Mouse (Mus musculus): ENCODE data around the gene Rock2. TPM values are rescaled to one million over a fixed set of nuclear protein-coding genes. Genes with fewer than 3 reads are reported as not detected.
"Not testable (repeated sequence)": the region's sequence is repeated elsewhere in the genome, so short reads cannot be mapped to it uniquely, and the experiment has no call there.

The Rock2 gene
- total and polyA plus RNA-seq, 2 experiments from 2014 or later: 10.5 to 43.1 TPM

- Histone ChIP-seq H3K9me3 (ENCODE audit: low read length) (no peaks in the 10 kb centered on the region), H3K4me3 (ENCODE audit: low read depth, low read length) (peak within 1 kb of the TSS; percentile 33), H3K4me2 (ENCODE audit: low read depth) (peak within 1 kb of the TSS; percentile 53), H3K36me3 (ENCODE audit: insufficient read depth) (no peaks in the 10 kb centered on the region), H3K9ac (peak within 1 kb of the TSS; percentile 41; the same call in 1 of the 2 replicates), H3K4me1 (ENCODE audit: insufficient read depth) (no peaks in the 10 kb centered on the region), H3K27me3 (ENCODE audit: insufficient read depth, low read length) (no peaks in the 10 kb centered on the region), H3K27ac (ENCODE audit: low read depth, low read length) (no peak within 1 kb of the TSS; the same call in 1 of the 2 replicates)
- DNase-seq: peak; percentile 72
- peak; percentile 81 for TF ChIP-seq CTCF (IDR thresholded peaks at IDR 0.05; ENCODE audit: low read depth)
- 8% methylated on average over 29 of the region's 29 CpGs for WGBS
- ATAC-seq: peak; percentile 75
These were observed 116.6 kb downstream of the Rock2 start, which contains the start of gene 2410004P03Rik for GRCm38 (mm10) chr12:17011100-17011870. TSS of gene 2410004P03Rik (minus strand) at chr12:17011727.

DNA sequence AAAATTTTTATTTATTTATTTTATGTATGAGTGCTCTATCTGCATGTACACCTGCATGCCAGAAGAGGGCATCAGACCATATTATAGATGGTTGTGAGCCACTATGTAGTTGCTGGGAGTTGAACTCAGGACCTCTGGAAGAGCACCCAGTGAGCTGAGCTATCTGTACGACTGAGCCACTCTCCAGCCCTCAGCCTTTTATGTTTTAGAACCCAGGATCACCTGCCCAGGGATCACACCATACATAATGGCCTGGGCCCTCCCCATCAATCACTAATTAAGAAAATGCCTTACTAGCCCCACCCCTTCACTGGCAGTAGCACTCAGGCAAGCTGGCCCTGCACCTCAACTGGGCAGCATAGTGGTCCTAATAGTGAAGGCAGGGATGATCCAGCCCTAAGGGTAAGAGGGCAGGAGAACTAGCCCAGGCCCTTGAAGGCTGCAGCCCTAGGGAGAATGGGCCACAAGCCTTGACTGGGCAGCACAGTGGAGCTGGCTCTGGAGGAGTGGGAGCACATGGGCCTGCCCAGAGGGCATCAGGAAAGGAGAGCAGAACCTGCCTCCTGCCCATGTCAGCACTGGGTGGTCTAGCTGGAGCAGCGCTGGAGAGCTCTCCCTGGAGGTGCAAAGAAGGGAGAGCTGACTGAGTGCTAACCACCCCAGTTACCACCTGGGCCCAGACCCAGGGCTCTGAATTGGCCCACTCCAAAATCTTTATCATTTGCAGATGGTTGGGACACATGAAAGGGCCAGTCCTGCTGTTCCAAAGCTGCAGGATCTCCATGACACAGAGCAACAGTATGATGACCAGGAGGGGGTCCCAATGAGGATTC lies 117.6 kb downstream of the Rock2 start:
- Histone ChIP-seq H3K36me3 (ENCODE audit: insufficient read depth) (no peaks in the 10 kb centered on the region), H3K4me2 (ENCODE audit: low read depth) (no peak overlapping the region), H3K27me3 (ENCODE audit: insufficient read depth, low read length) (no peaks in the 10 kb centered on the region), H3K9me3 (ENCODE audit: low read length) (no peaks in the 10 kb centered on the region), H3K4me1 (ENCODE audit: insufficient read depth) (no peaks in the 10 kb centered on the region), H3K27ac (ENCODE audit: low read depth, low read length) (no peak overlapping the region), H3K9ac (no peak overlapping the region), H3K4me3 (ENCODE audit: low read depth, low read length) (no peak overlapping the region)
- TF ChIP-seq CTCF (IDR thresholded peaks at IDR 0.05; ENCODE audit: low read depth): no peak
- DNase-seq: no peak
- WGBS: 72% methylated on average over 2 of the region's 2 CpGs
- ATAC-seq: no peak

DNA sequence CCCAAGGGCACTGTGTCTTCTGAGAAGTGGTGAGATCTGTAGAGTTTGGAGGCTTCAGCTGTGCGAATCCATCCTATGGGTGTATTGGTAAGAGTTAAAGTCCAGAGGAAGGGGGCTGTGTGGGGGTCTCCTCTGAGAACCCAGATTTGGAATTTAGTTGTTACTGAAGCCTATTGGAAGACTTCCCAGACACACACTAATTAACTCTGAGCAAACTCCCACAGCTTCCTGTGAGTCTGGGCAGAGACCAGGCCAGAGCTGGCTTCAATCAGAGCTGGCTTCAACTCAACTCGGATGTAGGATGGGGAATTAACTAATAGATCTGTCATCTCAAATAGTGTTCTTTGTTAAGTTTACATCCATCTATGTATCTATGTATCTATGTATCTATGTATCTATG lies 121.0 kb downstream of the Rock2 start:
- Histone ChIP-seq H3K4me2 (ENCODE audit: low read depth) (no peak overlapping the region), H3K4me3 (ENCODE audit: low read depth, low read length) (no peak overlapping the region), H3K9me3 (ENCODE audit: low read length) (no peaks in the 10 kb centered on the region), H3K9ac (no peak overlapping the region), H3K4me1 (ENCODE audit: insufficient read depth) (no peaks in the 10 kb centered on the region), H3K36me3 (ENCODE audit: insufficient read depth) (no peaks in the 10 kb centered on the region), H3K27me3 (ENCODE audit: insufficient read depth, low read length) (no peaks in the 10 kb centered on the region), H3K27ac (ENCODE audit: low read depth, low read length) (no peak overlapping the region)
- no peak for TF ChIP-seq CTCF (IDR thresholded peaks at IDR 0.05; ENCODE audit: low read depth)
- WGBS: 55% methylated on average over 2 of the region's 2 CpGs
- ATAC-seq (no peak), DNase-seq (peak; percentile 20)

- no peak overlapping the region for H3K27ac ChIP-seq (ENCODE audit: low read depth, low read length)
- no peaks in the 10 kb centered on the region for H3K36me3 ChIP-seq (ENCODE audit: insufficient read depth)
- no peak overlapping the region for H3K9ac ChIP-seq
- ATAC-seq (no peak), DNase-seq (peak; percentile 80)
- no peaks in the 10 kb centered on the region for H3K9me3 ChIP-seq (ENCODE audit: low read length)
- no peaks in the 10 kb centered on the region for H3K27me3 ChIP-seq (ENCODE audit: insufficient read depth, low read length)
- 31% methylated on average over 4 of the region's 4 CpGs for WGBS
- TF ChIP-seq CTCF (IDR thresholded peaks at IDR 0.05; ENCODE audit: low read depth): peak; percentile 73
- no peak overlapping the region for H3K4me2 ChIP-seq (ENCODE audit: low read depth)
- H3K4me1 ChIP-seq (ENCODE audit: insufficient read depth): no peaks in the 10 kb centered on the region
- H3K4me3 ChIP-seq (ENCODE audit: low read depth, low read length): no peak overlapping the region
These were observed 123.8 kb downstream of the Rock2 start for GRCm38 (mm10) chr12:17018468-17018867.

DNA sequence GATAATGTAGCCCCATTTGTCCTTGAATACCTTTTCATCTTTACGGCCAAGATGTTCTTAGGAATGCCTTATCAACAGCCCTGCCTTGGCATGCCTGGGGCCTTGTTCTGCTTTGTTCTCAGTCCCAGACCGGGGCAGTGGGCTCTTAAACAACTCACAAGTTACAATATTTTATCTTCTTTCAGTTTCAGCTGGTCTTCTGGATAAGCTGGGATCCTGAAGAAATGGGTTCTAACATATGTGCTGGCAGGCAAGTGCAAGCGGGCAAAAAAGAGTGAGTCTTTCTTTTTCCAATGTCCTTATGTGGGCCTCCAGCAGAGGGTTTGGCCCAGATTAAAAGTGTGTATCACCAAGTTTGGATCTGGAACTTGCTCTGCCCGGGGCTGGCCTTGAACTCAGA lies 126.4 kb downstream of the Rock2 start:
- not testable (repeated sequence) for H3K4me2 ChIP-seq (ENCODE audit: low read depth); H3K9me3 ChIP-seq (ENCODE audit: low read length); H3K36me3 ChIP-seq (ENCODE audit: insufficient read depth); H3K27me3 ChIP-seq (ENCODE audit: insufficient read depth, low read length); H3K9ac ChIP-seq; H3K4me1 ChIP-seq (ENCODE audit: insufficient read depth); H3K4me3 ChIP-seq (ENCODE audit: low read depth, low read length); DNase-seq; H3K27ac ChIP-seq (ENCODE audit: low read depth, low read length); ATAC-seq
- WGBS: 92% methylated on average over 4 of the region's 4 CpGs

DNA sequence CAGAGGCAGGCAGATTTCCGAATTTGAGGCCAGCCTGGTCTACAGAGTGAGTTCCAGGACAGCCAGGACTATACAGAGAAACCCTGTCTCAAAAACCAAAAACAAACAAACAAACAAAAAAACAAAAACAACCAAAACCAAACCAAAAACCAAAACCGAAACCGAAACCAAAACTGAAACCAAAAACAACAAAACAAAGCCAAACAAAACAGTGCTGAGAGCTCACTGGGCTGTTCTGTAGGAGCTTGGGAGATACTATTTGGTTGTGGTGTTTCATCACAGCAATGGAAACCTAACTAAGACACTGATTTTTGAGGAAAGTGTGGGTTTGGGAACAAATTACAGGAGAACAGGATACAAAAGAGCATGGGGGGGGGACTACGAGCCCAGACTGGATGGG lies 127.5 kb downstream of the Rock2 start:
- no peaks in the 10 kb centered on the region for H3K36me3 ChIP-seq (ENCODE audit: insufficient read depth)
- no peaks in the 10 kb centered on the region for H3K4me1 ChIP-seq (ENCODE audit: insufficient read depth)
- ATAC-seq: no peak
- TF ChIP-seq CTCF (IDR thresholded peaks at IDR 0.05; ENCODE audit: low read depth): no peak
- no peak overlapping the region for H3K4me2 ChIP-seq (ENCODE audit: low read depth)
- 88% methylated on average over 4 of the region's 4 CpGs for WGBS
- no peaks in the 10 kb centered on the region for H3K9me3 ChIP-seq (ENCODE audit: low read length)
- H3K9ac ChIP-seq: no peak overlapping the region
- no peak for DNase-seq
- no peak overlapping the region for H3K4me3 ChIP-seq (ENCODE audit: low read depth, low read length)
- no peaks in the 10 kb centered on the region for H3K27me3 ChIP-seq (ENCODE audit: insufficient read depth, low read length)
- no peak overlapping the region for H3K27ac ChIP-seq (ENCODE audit: low read depth, low read length)

DNA sequence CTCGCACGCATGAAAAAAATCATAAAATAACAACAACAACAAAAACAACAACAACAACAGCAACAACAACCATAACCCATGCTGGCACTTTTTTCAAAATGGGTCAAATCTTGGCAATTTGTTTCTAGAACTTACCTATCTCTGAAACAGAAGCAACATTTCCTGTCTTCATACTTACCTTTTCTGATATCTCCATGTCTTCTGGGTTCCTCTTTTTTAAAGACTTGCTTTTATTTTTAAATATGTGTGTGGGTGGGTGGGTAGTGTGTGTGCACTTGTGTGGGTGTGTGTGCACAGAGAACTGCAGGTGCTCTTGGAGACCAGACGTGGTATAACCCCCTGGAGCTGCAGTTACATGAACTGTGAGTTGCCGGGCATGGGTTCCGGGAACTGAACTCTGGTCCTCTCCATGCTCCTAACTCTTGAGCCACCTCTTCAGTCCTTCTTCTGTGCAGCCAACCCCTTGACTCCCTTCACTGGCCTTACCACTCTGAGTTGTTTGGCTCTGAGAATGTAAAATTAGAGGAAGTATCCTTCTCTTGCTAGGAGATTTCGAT lies 129.9 kb downstream of the Rock2 start:
- Histone ChIP-seq H3K9ac (no peak overlapping the region), H3K36me3 (ENCODE audit: insufficient read depth) (no peaks in the 10 kb centered on the region), H3K27ac (ENCODE audit: low read depth, low read length) (no peak overlapping the region), H3K4me1 (ENCODE audit: insufficient read depth) (no peaks in the 10 kb centered on the region), H3K9me3 (ENCODE audit: low read length) (no peaks in the 10 kb centered on the region), H3K4me3 (ENCODE audit: low read depth, low read length) (no peak overlapping the region), H3K4me2 (ENCODE audit: low read depth) (no peak overlapping the region), H3K27me3 (ENCODE audit: insufficient read depth, low read length) (no peaks in the 10 kb centered on the region)
- TF ChIP-seq CTCF (IDR thresholded peaks at IDR 0.05; ENCODE audit: low read depth): no peak
- WGBS: 94% methylated on average over 6 of the region's 6 CpGs
- ATAC-seq: no peak
- no peak for DNase-seq

Measured in forebrain, postnatal 0 days (tissue).